Mouse (Mus musculus) forebrain, embryonic 16.5 days (tissue): ENCODE results near the gene Ssh2. TPM values are rescaled to one million over a fixed set of nuclear protein-coding genes. Genes with fewer than 3 reads are reported as not detected.

ENCODE experiments used
- ATAC-seq: fragments of 200-750 bp; cut with Nextera tagmentation; 2 replicates; pipeline ENCODE4 v1.8.0; 2017; ENCODE audit warnings: mild to moderate bottlenecking, moderate library complexity
- H3K27ac ChIP-seq: fragments of 300-500 bp; sonication (generic); 2 replicates; pipeline ENCODE4 v1.5.1; 2014; ENCODE audit warnings: low read length, control low read depth
- H3K27me3 ChIP-seq: fragments of 300-500 bp; sonication (generic); replicated peaks from 2 replicates; pipeline ENCODE4 v1.6.1; 2014; ENCODE audit warnings: low read length; ENCODE audit not compliant: control insufficient read depth, insufficient read depth
- H3K36me3 ChIP-seq: fragments of 300-500 bp; sonication (generic); 2 replicates; pipeline ENCODE4 v1.6.1; 2014; ENCODE audit not compliant: control insufficient read depth, insufficient read depth
- H3K4me1 ChIP-seq: fragments of 300-500 bp; sonication (generic); replicated peaks from 2 replicates; pipeline ENCODE4 v1.6.1; 2014; ENCODE audit warnings: low read length; ENCODE audit not compliant: control insufficient read depth, insufficient read depth
- H3K4me2 ChIP-seq: fragments of 300-500 bp; sonication (generic); 2 replicates; pipeline ENCODE4 v1.6.1; 2014; ENCODE audit warnings: mild to moderate bottlenecking, low read length, control low read depth
- H3K4me3 ChIP-seq: fragments of 300-500 bp; sonication (generic); replicated peaks from 2 replicates; pipeline ENCODE4 v1.5.1; 2014; ENCODE audit warnings: mild to moderate bottlenecking, low read length, control low read depth
- H3K9ac ChIP-seq: fragments of 300-500 bp; sonication (generic); replicated peaks from 2 replicates; pipeline ENCODE4 v1.6.1; 2014; ENCODE audit warnings: low read depth, low read length, control low read depth
- H3K9me3 ChIP-seq: fragments of 300-500 bp; sonication (generic); 2 replicates; pipeline ENCODE4 v1.6.1; 2016; ENCODE audit warnings: low read length; ENCODE audit not compliant: control insufficient read depth
- WGBS: fragments of 180-500 bp; shearing (Covaris S2); extraction: QIAGEN DNeasy Blood & Tissue Kit; methylation state at CpG from one replicate; pipeline ENCODE4 v1.1.7; 2014; 5-methylcytosine and 5-hydroxymethylcytosine counted together
- polyA plus RNA-seq: library from polyadenylated mRNA; unstranded; fragments of >200 nt; fragmentation: Nextera tagmentation; extraction: Ambion mirVana; gene quantifications from 2 replicates; pipeline ENCODE4 v1.2.1, GENCODE M21; 2015

Gene Ssh2
- polyA plus RNA-seq, 1 experiment from 2014 or later = 22.1 TPM

DNA sequence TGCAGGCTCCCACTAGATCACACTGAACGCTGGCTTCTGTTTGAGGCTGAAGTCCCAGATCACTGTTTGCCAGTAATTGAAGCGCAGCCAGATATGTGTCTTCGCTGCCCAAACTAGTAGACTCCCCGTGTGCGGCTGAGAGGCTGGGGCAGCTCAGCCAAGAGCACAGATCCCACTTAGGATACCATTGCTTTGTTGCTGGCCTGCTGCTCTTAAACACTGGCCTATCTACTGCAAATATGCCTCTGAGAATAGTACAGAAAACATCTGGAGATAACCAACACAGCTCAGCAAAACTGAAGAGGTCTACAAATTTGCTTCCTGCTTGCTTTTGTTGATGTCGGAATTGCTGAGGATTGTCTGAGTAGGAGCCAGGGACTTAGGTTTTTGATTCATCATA lies 240.8 kb downstream of the Ssh2 start:
- no peak overlapping the region for H3K4me3 ChIP-seq
- H3K4me2 ChIP-seq = no peak overlapping the region
- no peak overlapping the region for H3K9ac ChIP-seq
- H3K9me3 ChIP-seq = no peaks in the 10 kb centered on the region
- ATAC-seq = no peak
- 0 out of 2 replicates have a peak, but pooled peaks cover 4% of the 10 kb centered on the region for H3K36me3 ChIP-seq
- H3K27me3 ChIP-seq = peaks cover 3% of the 10 kb centered on the region
- 55% methylated on average over 6 of the region's 6 CpGs for WGBS
- H3K27ac ChIP-seq = no peak overlapping the region
- H3K4me1 ChIP-seq = peaks cover under 1% of the 10 kb centered on the region

GRCm38 (mm10) chr11:77461856-77462255 lies 245.8 kb downstream of the Ssh2 start:
- peak overlapping the region; percentile 50 for H3K4me3 ChIP-seq
- no peak for ATAC-seq
- no peaks in the 10 kb centered on the region for H3K36me3 ChIP-seq
- peak overlapping the region; percentile 55 for H3K9ac ChIP-seq
- 1% methylated on average over 6 of the region's 6 CpGs for WGBS
- H3K27ac ChIP-seq = no peak overlapping the region
- H3K4me1 ChIP-seq = peaks cover 13% of the 10 kb centered on the region
- H3K9me3 ChIP-seq = no peaks in the 10 kb centered on the region
- H3K4me2 ChIP-seq = peak overlapping the region; percentile 98
- H3K27me3 ChIP-seq = peaks cover 31% of the 10 kb centered on the region

- Histone ChIP-seq H3K4me1 (peaks cover 17% of the 10 kb centered on the region), H3K27ac (no peak within 1 kb of the TSS), H3K36me3 (no peaks in the 10 kb centered on the region), H3K4me2 (peak within 1 kb of the TSS; percentile 98), H3K4me3 (peak within 1 kb of the TSS; percentile 50), H3K9ac (peak within 1 kb of the TSS; percentile 55), H3K27me3 (peaks cover 38% of the 10 kb centered on the region), H3K9me3 (no peaks in the 10 kb centered on the region)
- WGBS = under 1% methylated on average over 63 of the region's 73 CpGs
- ATAC-seq = 0 out of 2 replicates have a peak, but pooled peaks have one; percentile 41
These were observed 246.4 kb downstream of the Ssh2 start, which contains the start of gene Coro6 for GRCm38 (mm10) chr11:77462283-77463100. TSS of gene Coro6 (plus strand) at chr11:77462411.

DNA sequence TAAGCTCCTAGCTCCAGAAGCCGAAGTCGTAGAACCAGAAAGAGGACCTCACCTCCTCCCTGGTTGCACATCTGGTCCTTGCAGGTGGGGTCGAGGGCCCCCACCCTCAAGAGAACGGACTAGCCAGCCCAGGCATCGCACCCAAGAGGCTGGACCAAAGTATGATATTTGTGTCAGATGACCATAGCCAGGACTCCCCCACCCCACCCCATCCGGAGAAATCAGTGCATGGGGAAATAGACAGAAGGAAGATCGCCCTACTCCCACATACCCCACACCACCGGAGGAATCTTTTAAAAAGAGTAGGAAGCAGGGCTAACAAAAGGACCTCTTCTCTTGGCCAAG lies 247.0 kb downstream of the Ssh2 start:
- H3K9ac ChIP-seq = no peak overlapping the region
- H3K27me3 ChIP-seq = peaks cover 41% of the 10 kb centered on the region
- H3K9me3 ChIP-seq = no peaks in the 10 kb centered on the region
- H3K4me2 ChIP-seq = no peak overlapping the region
- no peaks in the 10 kb centered on the region for H3K36me3 ChIP-seq
- peaks cover 21% of the 10 kb centered on the region for H3K4me1 ChIP-seq
- WGBS = 46% methylated on average over 8 of the region's 8 CpGs
- no peak overlapping the region for H3K27ac ChIP-seq
- H3K4me3 ChIP-seq = no peak overlapping the region; the same call in 1 of the 2 replicates
- ATAC-seq = no peak

DNA sequence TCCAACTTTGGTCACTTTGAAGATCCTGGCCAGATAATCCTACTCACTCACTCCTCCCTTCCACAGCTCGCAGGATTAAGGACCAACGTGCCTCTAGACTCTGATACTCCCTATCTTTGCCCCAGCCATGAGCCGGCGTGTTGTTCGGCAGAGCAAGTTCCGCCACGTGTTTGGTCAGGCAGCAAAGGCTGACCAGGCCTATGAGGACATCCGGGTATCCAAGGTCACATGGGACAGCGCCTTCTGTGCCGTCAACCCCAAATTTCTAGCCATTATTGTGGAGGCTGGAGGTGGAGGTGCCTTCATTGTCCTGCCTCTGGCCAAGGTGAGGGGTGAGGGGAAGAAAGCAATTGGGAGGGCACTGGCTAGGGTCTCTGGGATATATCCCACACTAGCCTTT lies 247.7 kb downstream of the Ssh2 start:
- peaks cover 41% of the 10 kb centered on the region for H3K27me3 ChIP-seq

DNA sequence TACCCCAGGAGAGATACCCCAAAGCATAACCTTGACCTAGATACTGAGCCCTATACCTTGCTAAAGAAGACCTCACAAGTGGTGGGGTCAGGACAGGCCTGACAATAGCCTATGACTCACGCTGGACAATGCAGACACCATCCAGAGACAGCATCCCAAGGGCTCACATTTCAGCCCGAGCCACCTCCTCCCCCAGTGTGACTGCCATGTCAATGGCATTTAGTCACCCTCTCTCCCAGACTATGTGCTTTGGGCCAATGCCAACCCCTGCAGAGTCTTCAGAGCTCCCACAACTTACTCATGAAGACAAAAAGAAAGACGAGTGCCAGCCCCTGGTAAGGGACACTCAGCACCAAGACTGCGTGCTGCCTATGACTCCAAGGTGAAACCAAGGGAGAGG lies 248.6 kb downstream of the Ssh2 start:
- Histone ChIP-seq H3K9ac (no peak overlapping the region), H3K36me3 (no peaks in the 10 kb centered on the region), H3K9me3 (no peaks in the 10 kb centered on the region), H3K4me3 (no peak overlapping the region), H3K27me3 (peaks cover 41% of the 10 kb centered on the region), H3K4me1 (peaks cover 21% of the 10 kb centered on the region), H3K27ac (no peak overlapping the region), H3K4me2 (no peak overlapping the region)
- no peak for ATAC-seq
- 47% methylated on average over 4 of the region's 4 CpGs for WGBS

More for the DNA sequence above, 247.7 kb downstream of the Ssh2 start:
- Histone ChIP-seq H3K4me3 (no peak overlapping the region), H3K36me3 (no peaks in the 10 kb centered on the region), H3K9me3 (no peaks in the 10 kb centered on the region), H3K9ac (no peak overlapping the region), H3K4me2 (no peak overlapping the region), H3K27ac (no peak overlapping the region), H3K4me1 (peaks cover 21% of the 10 kb centered on the region)
- 67% methylated on average over 10 of the region's 10 CpGs for WGBS
- no peak for ATAC-seq

- H3K4me1 ChIP-seq = peaks cover 21% of the 10 kb centered on the region
- peaks cover 41% of the 10 kb centered on the region for H3K27me3 ChIP-seq
- H3K27ac ChIP-seq = no peak overlapping the region
- WGBS = 38% methylated on average over 3 of the region's 3 CpGs
- no peaks in the 10 kb centered on the region for H3K9me3 ChIP-seq
- H3K36me3 ChIP-seq = no peaks in the 10 kb centered on the region
- no peak overlapping the region for H3K9ac ChIP-seq
- no peak overlapping the region for H3K4me3 ChIP-seq
- ATAC-seq = no peak
- H3K4me2 ChIP-seq = no peak overlapping the region
These were observed 249.0 kb downstream of the Ssh2 start for GRCm38 (mm10) chr11:77465111-77465510.

DNA sequence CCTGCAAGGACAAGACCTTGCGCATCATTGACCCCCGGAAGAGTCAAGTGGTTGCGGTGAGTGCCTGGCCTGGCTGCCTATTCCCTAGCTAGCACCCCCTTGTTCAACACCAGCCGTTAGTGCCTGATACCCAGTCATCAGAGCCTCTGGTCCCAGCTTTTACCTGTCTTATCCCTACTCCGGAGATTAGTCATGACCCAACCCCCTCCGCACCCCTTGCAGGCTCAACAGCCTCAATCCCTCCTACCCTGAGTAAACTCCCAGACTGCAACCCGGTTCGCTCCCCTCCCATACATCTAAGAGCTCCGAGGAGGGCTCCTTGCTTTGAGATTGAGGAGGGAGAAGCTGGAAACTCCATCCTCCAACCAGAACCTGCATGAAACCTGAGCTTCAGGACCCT lies 250.5 kb downstream of the Ssh2 start:
- Histone ChIP-seq H3K4me1 (peaks cover 21% of the 10 kb centered on the region), H3K4me2 (no peak overlapping the region), H3K9me3 (no peaks in the 10 kb centered on the region), H3K27ac (no peak overlapping the region), H3K36me3 (peaks cover 8% of the 10 kb centered on the region), H3K27me3 (peaks cover 41% of the 10 kb centered on the region), H3K4me3 (no peak overlapping the region), H3K9ac (no peak overlapping the region)
- no peak for ATAC-seq
- WGBS = 43% methylated on average over 9 of the region's 9 CpGs

DNA sequence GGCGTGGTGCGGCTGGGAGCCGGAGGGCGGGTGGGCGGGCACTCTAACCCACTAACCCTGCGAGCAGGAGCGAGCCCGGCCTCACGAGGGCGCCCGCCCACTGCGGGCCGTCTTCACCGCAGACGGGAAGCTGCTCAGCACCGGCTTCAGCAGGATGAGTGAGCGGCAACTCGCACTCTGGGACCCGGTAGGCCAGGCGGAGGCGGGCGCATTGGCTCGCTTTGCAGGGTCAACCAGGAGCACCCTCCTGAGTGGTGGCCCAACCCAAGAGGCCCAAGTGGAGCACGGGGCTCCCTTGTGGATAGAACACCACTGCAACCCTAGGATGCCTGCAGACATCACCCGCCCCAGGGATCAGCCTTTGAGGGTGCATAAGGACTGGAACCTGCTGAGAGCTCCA lies 251.1 kb downstream of the Ssh2 start:
- Histone ChIP-seq H3K4me2 (no peak overlapping the region), H3K27ac (no peak overlapping the region), H3K4me1 (peaks cover 17% of the 10 kb centered on the region), H3K9ac (no peak overlapping the region), H3K9me3 (no peaks in the 10 kb centered on the region), H3K4me3 (no peak overlapping the region), H3K27me3 (peaks cover 38% of the 10 kb centered on the region), H3K36me3 (peaks cover 14% of the 10 kb centered on the region)
- 0 out of 2 replicates have a peak, but pooled peaks have one; percentile 14 for ATAC-seq
- WGBS = 3% methylated on average over 25 of the region's 25 CpGs
